Mouse (Mus musculus) small intestine, adult 2 months (tissue): ENCODE measurements around the gene Bcl2l11. TPM values are rescaled to one million over a fixed set of nuclear protein-coding genes. Genes with fewer than 3 reads are reported as not detected.

Experiments
- H3K27ac ChIP-seq: fragments of 200-500 bp; 2 replicates; pipeline ENCODE4 v1.5.1; 2012; ENCODE audit warnings: low read depth, low read length, control low read depth, inconsistent platforms; ENCODE audit not compliant: insufficient read depth
- H3K27me3 ChIP-seq: fragments of 200-500 bp; 2 replicates; pipeline ENCODE4 v1.6.1; 2012; ENCODE audit warnings: mild to moderate bottlenecking, moderate library complexity, low read length, inconsistent platforms; ENCODE audit not compliant: control insufficient read depth, insufficient read depth
- H3K36me3 ChIP-seq: fragments of 200-500 bp; 2 replicates; pipeline ENCODE4 v1.6.1; 2012; ENCODE audit warnings: mild to moderate bottlenecking, low read length, control low read depth, inconsistent platforms; ENCODE audit not compliant: control insufficient read depth, insufficient read depth
- H3K4me1 ChIP-seq: fragments of 200-500 bp; 2 replicates; pipeline ENCODE4 v1.6.1; 2012; ENCODE audit warnings: low read length, inconsistent platforms, mixed read lengths; ENCODE audit not compliant: control insufficient read depth, insufficient read depth, insufficient read length
- H3K4me3 ChIP-seq: fragments of 200-500 bp; 2 replicates; pipeline ENCODE4 v1.5.1; 2012; ENCODE audit warnings: low read depth, mild to moderate bottlenecking, control low read depth, inconsistent platforms, low read length, moderate library complexity
- CTCF ChIP-seq: fragments of 200-500 bp; IDR thresholded peaks from 2 replicates; pipeline ENCODE4 v1.5.1; 2012; ENCODE audit warnings: low read depth, mild to moderate bottlenecking, control low read depth, inconsistent platforms, low read length, moderate library complexity, mixed read lengths; ENCODE audit not compliant: insufficient replicate concordance, insufficient read length; ENCODE audit errors: extremely low read depth
- POLR2A ChIP-seq: fragments of 200-500 bp; IDR thresholded peaks from 2 replicates; pipeline ENCODE4 v1.6.1; 2012; ENCODE audit warnings: low read depth, mild to moderate bottlenecking, control low read depth, inconsistent platforms, low read length, moderate library complexity
- WGBS: fragments of 180-500 bp; shearing (Covaris S2); methylation state at CpG from one replicate; pipeline ENCODE4 v1.1.7; 2018; 5-methylcytosine and 5-hydroxymethylcytosine counted together
- polyA plus RNA-seq: library from polyadenylated mRNA; depleted of rRNA; stranded (reverse); fragments of >200 nt; gene quantifications from 2 replicates; pipeline ENCODE4 v1.2.3, GENCODE M21; 2012

Gene Bcl2l11
- polyA plus RNA-seq, 1 experiment, result 7.4 TPM

- no peak overlapping the region for H3K27ac ChIP-seq
- no peak for TF ChIP-seq CTCF
- no peak for TF ChIP-seq POLR2A
- H3K36me3 ChIP-seq, result peaks cover 18% of the 10 kb centered on the region
- H3K27me3 ChIP-seq, result no peaks in the 10 kb centered on the region
- no peak overlapping the region for H3K4me3 ChIP-seq
- peaks cover 2% of the 10 kb centered on the region; the same call in 1 of the 2 replicates for H3K4me1 ChIP-seq
- 82% methylated on average over 5 of the region's 5 CpGs for WGBS
Observed at GRCm38 (mm10) chr2:128132635-128133034, 6.8 kb downstream of the Bcl2l11 start.

GRCm38 (mm10) chr2:128133865-128134264 is 8.0 kb downstream of the Bcl2l11 start:
- H3K4me3 ChIP-seq, result no peak overlapping the region
- H3K27me3 ChIP-seq, result no peaks in the 10 kb centered on the region
- TF ChIP-seq POLR2A (no peak), CTCF (no peak)
- peaks cover 2% of the 10 kb centered on the region; the same call in 1 of the 2 replicates for H3K4me1 ChIP-seq
- H3K27ac ChIP-seq, result no peak overlapping the region
- H3K36me3 ChIP-seq, result peaks cover 18% of the 10 kb centered on the region

- no peaks in the 10 kb centered on the region for H3K27me3 ChIP-seq
- no peak overlapping the region for H3K4me3 ChIP-seq
- 82% methylated on average over 5 of the region's 5 CpGs for WGBS
- H3K36me3 ChIP-seq, result peaks cover 18% of the 10 kb centered on the region
- H3K27ac ChIP-seq, result no peak overlapping the region
- H3K4me1 ChIP-seq, result peaks cover 2% of the 10 kb centered on the region; the same call in 1 of the 2 replicates
- TF ChIP-seq CTCF (no peak), POLR2A (no peak)
Observed at GRCm38 (mm10) chr2:128134474-128134873, 8.6 kb downstream of the Bcl2l11 start.

GRCm38 (mm10) chr2:128134948-128135347 is 9.1 kb downstream of the Bcl2l11 start:
- Histone ChIP-seq H3K27ac (no peak overlapping the region), H3K27me3 (no peaks in the 10 kb centered on the region), H3K4me1 (peaks cover 2% of the 10 kb centered on the region; the same call in 1 of the 2 replicates), H3K4me3 (no peak overlapping the region), H3K36me3 (peaks cover 14% of the 10 kb centered on the region)
- 84% methylated on average over 8 of the region's 8 CpGs for WGBS
- TF ChIP-seq POLR2A (no peak), CTCF (no peak)

GRCm38 (mm10) chr2:128136769-128137433 is 11.1 kb downstream of the Bcl2l11 start:
- Histone ChIP-seq H3K4me3 (no peak overlapping the region), H3K36me3 (peaks cover 6% of the 10 kb centered on the region), H3K27me3 (no peaks in the 10 kb centered on the region), H3K27ac (no peak overlapping the region), H3K4me1 (peaks cover 2% of the 10 kb centered on the region; the same call in 1 of the 2 replicates)
- 59% methylated on average over 16 of the region's 16 CpGs for WGBS
- TF ChIP-seq POLR2A, result no peak
- no peak for TF ChIP-seq CTCF

- peaks cover 6% of the 10 kb centered on the region for H3K36me3 ChIP-seq
- no peak for TF ChIP-seq POLR2A
- TF ChIP-seq CTCF, result no peak
Observed at GRCm38 (mm10) chr2:128137480-128138276, 11.8 kb downstream of the Bcl2l11 start.

GRCm38 (mm10) chr2:128138924-128139323 is 13.1 kb downstream of the Bcl2l11 start:
- Histone ChIP-seq H3K36me3 (peaks cover 6% of the 10 kb centered on the region), H3K4me3 (no peak overlapping the region), H3K27ac (no peak overlapping the region), H3K27me3 (no peaks in the 10 kb centered on the region), H3K4me1 (peaks cover 2% of the 10 kb centered on the region; the same call in 1 of the 2 replicates)
- 90% methylated on average over 8 of the region's 8 CpGs for WGBS
- TF ChIP-seq POLR2A (no peak), CTCF (no peak)

More at GRCm38 (mm10) chr2:128137480-128138276, 11.8 kb downstream of the Bcl2l11 start:
- peaks cover 2% of the 10 kb centered on the region; the same call in 1 of the 2 replicates for H3K4me1 ChIP-seq
- WGBS, result 76% methylated on average over 22 of the region's 22 CpGs
- no peak overlapping the region for H3K27ac ChIP-seq
- no peak overlapping the region for H3K4me3 ChIP-seq
- H3K27me3 ChIP-seq, result no peaks in the 10 kb centered on the region
